Mouse (Mus musculus) NIH3T3 (cell line): ENCODE measurements at regions not wholly inside any gene's neighbourhood (a gene's known extent, or its start where the extent isn't known, plus 50 kb on each side); places are given as distances from the start of the nearest gene placed in this dataset.

Source experiments
- DNase-seq: peaks from one replicate; pipeline ENCODE4 v3.0.0-alpha.2; 2012; ENCODE audit warnings: low read depth

- no peak for DNase-seq
Measured at GRCm38 (mm10) chr5:131377136-131377535, 68.8 kb upstream of the Galnt17 start.

- peak; percentile 77 for DNase-seq
Measured at GRCm38 (mm10) chr5:131371341-131372134, 63.2 kb upstream of the Galnt17 start.

GRCm38 (mm10) chr5:131367461-131367860 lies 59.2 kb upstream of the Galnt17 start:
- peak; percentile 14 for DNase-seq

GRCm38 (mm10) chr5:131359831-131360230 lies 51.5 kb upstream of the Galnt17 start:
- DNase-seq, result no peak
